Mouse (Mus musculus) heart, embryonic 15.5 days (tissue): Measurements from ENCODE around the gene Adipor2. TPM values are rescaled to one million over a fixed set of nuclear protein-coding genes. Genes with fewer than 3 reads are reported as not detected.
"Not testable (repeated sequence)": the region's sequence is repeated elsewhere in the genome, so short reads cannot be mapped to it uniquely, and the experiment has no call there.

Source experiments
- ATAC-seq: fragments of 200-750 bp; cut with Nextera tagmentation; replicated peaks from 2 replicates; pipeline ENCODE4 v1.8.0; 2017; ENCODE audit warnings: low read depth, moderate TSS enrichment; ENCODE audit not compliant: insufficient number of reproducible peaks, insufficient read depth, low FRiP score
- H3K27ac ChIP-seq: fragments of 300-500 bp; sonication (generic); 2 replicates; pipeline ENCODE4 v1.5.1; 2015; ENCODE audit warnings: mild to moderate bottlenecking, inconsistent platforms
- H3K27me3 ChIP-seq: fragments of 300-500 bp; sonication (generic); 2 replicates; pipeline ENCODE4 v1.6.1; 2015; ENCODE audit warnings: inconsistent platforms
- H3K36me3 ChIP-seq: fragments of 300-500 bp; sonication (generic); 2 replicates; pipeline ENCODE4 v1.6.1; 2015; ENCODE audit warnings: mild to moderate bottlenecking, inconsistent platforms
- H3K4me1 ChIP-seq: fragments of 300-500 bp; sonication (generic); replicated peaks from 2 replicates; pipeline ENCODE4 v1.6.1; 2015; ENCODE audit warnings: inconsistent platforms
- H3K4me2 ChIP-seq: fragments of 300-500 bp; sonication (generic); 2 replicates; pipeline ENCODE4 v1.6.1; 2015; ENCODE audit warnings: inconsistent platforms, mild to moderate bottlenecking, moderate library complexity
- H3K4me3 ChIP-seq: fragments of 300-500 bp; sonication (generic); 2 replicates; pipeline ENCODE4 v1.5.1; 2015; ENCODE audit warnings: mild to moderate bottlenecking, inconsistent platforms
- H3K9ac ChIP-seq: fragments of 300-500 bp; sonication (generic); 2 replicates; pipeline ENCODE4 v1.6.1; 2015; ENCODE audit warnings: mild to moderate bottlenecking, inconsistent platforms
- H3K9me3 ChIP-seq: fragments of 300-500 bp; sonication (generic); replicated peaks from 2 replicates; pipeline ENCODE4 v1.6.1; 2016; ENCODE audit warnings: inconsistent platforms
- WGBS: fragments of 180-500 bp; shearing (Covaris S2); methylation state at CpG from one replicate; pipeline ENCODE4 v1.1.7; 2015; ENCODE audit warnings: mixed read lengths; 5-methylcytosine and 5-hydroxymethylcytosine counted together
- polyA plus RNA-seq: library from polyadenylated mRNA; unstranded; fragments of >200 nt; fragmentation: Nextera tagmentation; extraction: Ambion mirVana; gene quantifications from 2 replicates; pipeline ENCODE4 v1.2.1, GENCODE M21; 2015

The Adipor2 gene
- polyA plus RNA-seq, 1 experiment from 2014 or later: 31.2 TPM

GRCm38 (mm10) chr6:119443742-119444645 lies 26.5 kb upstream of the Adipor2 start:
- Histone ChIP-seq H3K9me3 (no peaks in the 10 kb centered on the region), H3K36me3 (no peaks in the 10 kb centered on the region), H3K27ac (peak overlapping the region; percentile 64), H3K4me1 (peaks cover 19% of the 10 kb centered on the region), H3K9ac (0 out of 2 replicates have a peak overlapping the region, but pooled peaks have one; percentile 7), H3K27me3 (no peaks in the 10 kb centered on the region), H3K4me2 (peak overlapping the region; percentile 51), H3K4me3 (peak overlapping the region; percentile 23)
- whole genome bisulfite sequencing: 29% methylated on average over 12 of the region's 12 CpGs
- peak; percentile 73 for ATAC-seq

- not testable (repeated sequence) for ATAC-seq, H3K4me2 ChIP-seq, H3K27ac ChIP-seq, H3K4me3 ChIP-seq, H3K27me3 ChIP-seq, H3K9me3 ChIP-seq, H3K9ac ChIP-seq, H3K36me3 ChIP-seq
- 80% methylated on average over 5 of the region's 5 CpGs for WGBS
- H3K4me1 ChIP-seq: peaks cover 20% of the 10 kb centered on the region
These were observed 25.2 kb upstream of the Adipor2 start for GRCm38 (mm10) chr6:119442729-119443128.

DNA sequence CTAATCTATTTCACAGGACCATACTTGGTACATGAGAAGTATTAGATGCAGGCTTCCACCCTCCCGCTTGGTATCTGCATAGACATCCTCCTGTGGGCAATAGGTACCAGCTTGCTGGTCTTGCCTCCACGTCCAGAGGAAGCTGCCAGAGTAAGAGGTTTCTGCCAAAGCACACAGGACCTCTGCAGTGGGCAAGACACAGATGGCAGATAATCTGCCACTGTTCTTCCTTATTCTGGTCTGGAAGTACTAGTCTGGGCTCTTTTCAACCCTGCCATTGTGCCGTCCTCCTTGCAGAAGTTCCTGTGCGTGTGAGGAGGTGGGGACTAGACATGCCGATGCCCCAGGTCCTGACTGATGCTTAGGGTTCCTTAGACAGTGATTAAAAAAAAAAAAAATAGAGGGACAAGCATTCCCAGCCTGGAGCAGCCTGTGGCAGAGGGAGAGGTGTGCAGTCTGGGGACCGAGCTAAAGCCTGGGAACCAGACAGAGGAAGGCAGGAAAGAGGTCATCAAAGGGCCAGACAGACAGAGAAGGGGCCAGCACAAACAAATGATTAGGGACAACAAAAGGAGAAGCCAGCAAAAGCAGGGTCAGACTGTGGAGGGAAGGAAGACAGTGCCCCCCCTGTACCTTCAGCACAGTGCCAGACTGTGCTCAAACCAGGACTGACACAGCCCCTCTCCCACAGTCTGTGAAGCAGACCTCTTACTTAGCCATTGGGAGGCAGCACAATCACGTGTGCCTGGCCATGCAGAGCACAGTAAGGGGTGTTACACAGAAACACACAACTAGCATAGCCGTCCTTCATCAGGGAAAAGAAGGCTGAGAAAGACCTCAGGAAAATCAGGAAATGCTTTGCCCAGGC lies 20.6 kb upstream of the Adipor2 start:
- peaks cover 11% of the 10 kb centered on the region for H3K4me1 ChIP-seq
- H3K9me3 ChIP-seq: no peaks in the 10 kb centered on the region
- H3K27ac ChIP-seq: no peak overlapping the region
- no peak overlapping the region for H3K4me2 ChIP-seq
- no peaks in the 10 kb centered on the region for H3K36me3 ChIP-seq
- no peak overlapping the region for H3K4me3 ChIP-seq
- H3K9ac ChIP-seq: no peak overlapping the region
- 46% methylated on average over 8 of the region's 8 CpGs for WGBS
- ATAC-seq: peak; percentile 75
- no peaks in the 10 kb centered on the region for H3K27me3 ChIP-seq

DNA sequence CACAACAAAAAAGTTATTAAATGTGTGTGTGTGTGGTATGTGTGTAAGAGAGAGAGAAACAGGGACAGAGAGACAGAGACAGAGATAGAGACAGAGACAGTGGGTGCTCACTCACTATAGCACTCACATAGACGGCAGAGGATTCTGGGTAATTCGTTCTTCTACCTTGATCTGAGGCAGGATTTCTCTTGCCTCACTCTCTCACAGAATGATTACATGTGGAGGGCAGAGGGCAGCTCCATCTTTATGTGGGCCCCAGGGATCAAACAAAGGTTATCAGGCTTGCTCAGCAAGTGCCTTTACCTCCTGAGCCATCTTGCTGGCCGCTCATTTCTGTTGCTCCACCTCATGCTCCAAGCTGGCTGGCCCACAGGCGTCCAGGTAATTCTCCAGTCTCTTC lies 16.9 kb upstream of the Adipor2 start:
- Histone ChIP-seq H3K4me1 (peaks cover 14% of the 10 kb centered on the region), H3K9ac (no peak overlapping the region), H3K27ac (no peak overlapping the region), H3K36me3 (no peaks in the 10 kb centered on the region), H3K9me3 (no peaks in the 10 kb centered on the region), H3K27me3 (no peaks in the 10 kb centered on the region), H3K4me2 (no peak overlapping the region), H3K4me3 (no peak overlapping the region)
- 82% methylated on average over 4 of the region's 4 CpGs for WGBS
- ATAC-seq: no peak

DNA sequence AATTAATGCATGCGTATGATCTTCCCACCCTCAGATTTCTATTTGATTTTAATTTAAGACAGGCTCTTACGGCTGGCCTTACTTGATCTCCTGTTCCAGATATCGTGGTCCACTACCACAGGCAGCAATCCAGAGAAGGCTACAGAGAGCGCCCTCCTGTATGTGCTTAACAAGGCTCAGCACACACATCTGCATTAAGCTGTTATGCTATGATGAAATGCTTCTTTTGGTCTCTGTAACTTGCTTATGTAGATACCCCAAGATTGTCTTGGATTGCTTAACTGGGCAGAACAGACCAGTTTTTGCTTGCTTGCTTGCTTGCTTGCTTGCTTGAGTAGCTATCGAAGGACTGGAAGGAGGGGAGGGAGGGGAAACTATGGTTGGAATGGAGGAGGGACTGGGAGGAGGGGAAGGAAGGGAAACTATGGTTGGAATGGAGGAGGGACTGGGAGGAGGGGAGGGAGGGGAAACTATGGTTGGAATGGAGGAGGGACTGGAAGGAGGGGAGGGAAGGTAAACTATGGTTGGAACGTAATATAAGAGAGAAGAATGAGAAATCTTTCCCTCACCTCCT lies 14.3 kb upstream of the Adipor2 start:
- H3K27ac ChIP-seq: 0 out of 2 replicates have a peak overlapping the region, but pooled peaks have one; percentile 22
- no peak overlapping the region for H3K4me3 ChIP-seq
- no peaks in the 10 kb centered on the region for H3K36me3 ChIP-seq
- H3K27me3 ChIP-seq: no peaks in the 10 kb centered on the region
- no peak overlapping the region for H3K9ac ChIP-seq
- WGBS: 57% methylated on average over 6 of the region's 6 CpGs
- no peaks in the 10 kb centered on the region for H3K9me3 ChIP-seq
- no peak overlapping the region for H3K4me2 ChIP-seq
- no peak for ATAC-seq
- H3K4me1 ChIP-seq: 0 out of 2 replicates have a peak, but pooled peaks cover 3% of the 10 kb centered on the region

DNA sequence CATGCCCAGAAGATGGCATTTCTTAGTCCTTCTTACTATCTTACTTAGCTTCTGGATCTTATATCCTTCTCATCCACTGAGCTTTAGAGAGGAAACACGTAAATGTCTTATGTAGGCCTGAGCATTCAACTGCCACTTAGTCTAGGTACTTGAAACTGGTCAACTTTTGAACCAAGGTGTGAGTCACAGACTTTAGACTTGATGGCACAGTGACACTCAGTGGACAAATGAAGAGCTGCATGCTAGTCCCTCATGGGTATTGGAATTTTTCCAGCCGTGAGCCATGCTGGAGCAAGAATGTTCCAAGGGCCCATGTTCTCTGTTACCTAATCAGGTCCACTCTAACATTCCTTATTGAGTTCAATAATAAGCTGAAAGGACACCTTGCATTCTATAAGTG lies 13.0 kb upstream of the Adipor2 start:
- WGBS: 29% methylated on average over 2 of the region's 2 CpGs

GRCm38 (mm10) chr6:119429311-119429710 lies 11.8 kb upstream of the Adipor2 start:
- 0 out of 2 replicates have a peak, but pooled peaks cover 3% of the 10 kb centered on the region for H3K4me1 ChIP-seq
- no peak overlapping the region for H3K27ac ChIP-seq
- ATAC-seq: no peak
- H3K4me3 ChIP-seq: no peak overlapping the region
- no peak overlapping the region for H3K9ac ChIP-seq
- no peaks in the 10 kb centered on the region for H3K36me3 ChIP-seq
- H3K4me2 ChIP-seq: no peak overlapping the region
- no peaks in the 10 kb centered on the region for H3K9me3 ChIP-seq
- no peaks in the 10 kb centered on the region for H3K27me3 ChIP-seq
- WGBS: 92% methylated on average over 13 of the region's 13 CpGs

More for the DNA sequence above, 13.0 kb upstream of the Adipor2 start:
- no peaks in the 10 kb centered on the region for H3K36me3 ChIP-seq
- no peak overlapping the region for H3K4me2 ChIP-seq
- H3K27ac ChIP-seq: no peak overlapping the region
- no peaks in the 10 kb centered on the region for H3K27me3 ChIP-seq
- H3K9me3 ChIP-seq: no peaks in the 10 kb centered on the region
- 0 out of 2 replicates have a peak, but pooled peaks cover 3% of the 10 kb centered on the region for H3K4me1 ChIP-seq
- no peak overlapping the region for H3K9ac ChIP-seq
- H3K4me3 ChIP-seq: no peak overlapping the region
- ATAC-seq: no peak

GRCm38 (mm10) chr6:119428611-119429010 lies 11.1 kb upstream of the Adipor2 start:
- no peak overlapping the region for H3K4me3 ChIP-seq
- H3K9me3 ChIP-seq: no peaks in the 10 kb centered on the region
- H3K27ac ChIP-seq: no peak overlapping the region
- H3K4me1 ChIP-seq: 0 out of 2 replicates have a peak, but pooled peaks cover 3% of the 10 kb centered on the region
- no peak for ATAC-seq
- no peak overlapping the region for H3K4me2 ChIP-seq
- 87% methylated on average over 3 of the region's 3 CpGs for WGBS
- no peaks in the 10 kb centered on the region for H3K27me3 ChIP-seq
- H3K36me3 ChIP-seq: no peaks in the 10 kb centered on the region
- no peak overlapping the region for H3K9ac ChIP-seq

DNA sequence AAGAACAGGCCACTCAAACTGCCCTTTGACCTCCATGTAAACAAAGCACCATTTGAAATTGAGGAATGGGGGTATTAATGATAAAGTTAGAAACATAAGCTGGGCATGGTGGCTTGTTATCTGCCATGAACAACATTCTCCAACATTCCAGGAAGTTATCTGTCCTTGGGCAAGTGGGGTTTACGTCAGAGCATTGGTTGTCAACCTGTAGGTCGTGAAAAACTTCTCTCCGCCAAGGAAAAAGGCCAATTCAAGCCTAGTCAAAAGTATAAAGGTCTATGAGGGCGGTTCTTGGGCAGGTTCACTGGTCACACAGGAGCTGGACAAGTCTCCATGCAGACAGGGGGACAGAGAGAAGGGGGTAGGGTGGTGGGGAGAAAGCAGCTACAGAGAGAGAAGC lies 3.5 kb upstream of the Adipor2 start:
- no peaks in the 10 kb centered on the region for H3K36me3 ChIP-seq
- H3K9me3 ChIP-seq: no peaks in the 10 kb centered on the region
- H3K27ac ChIP-seq: no peak overlapping the region
- ATAC-seq: no peak
- H3K27me3 ChIP-seq: no peaks in the 10 kb centered on the region
- no peak overlapping the region for H3K4me3 ChIP-seq
- no peak overlapping the region for H3K9ac ChIP-seq
- 58% methylated on average over 4 of the region's 4 CpGs for WGBS
- peaks cover 27% of the 10 kb centered on the region for H3K4me1 ChIP-seq
- no peak overlapping the region for H3K4me2 ChIP-seq

GRCm38 (mm10) chr6:119420357-119420756 lies 2.9 kb upstream of the Adipor2 start:
- WGBS: 90% methylated on average over 5 of the region's 5 CpGs
- H3K27me3 ChIP-seq: no peaks in the 10 kb centered on the region
- no peak overlapping the region for H3K4me3 ChIP-seq
- ATAC-seq: no peak
- no peaks in the 10 kb centered on the region for H3K36me3 ChIP-seq
- H3K4me2 ChIP-seq: no peak overlapping the region
- no peak overlapping the region for H3K27ac ChIP-seq
- no peak overlapping the region for H3K9ac ChIP-seq
- H3K9me3 ChIP-seq: no peaks in the 10 kb centered on the region
- peaks cover 27% of the 10 kb centered on the region for H3K4me1 ChIP-seq

- no peak overlapping the region for H3K4me2 ChIP-seq
- H3K9me3 ChIP-seq: no peaks in the 10 kb centered on the region
- no peaks in the 10 kb centered on the region for H3K36me3 ChIP-seq
- no peak for ATAC-seq
- H3K9ac ChIP-seq: no peak overlapping the region
- H3K4me1 ChIP-seq: peaks cover 27% of the 10 kb centered on the region
- WGBS: 66% methylated on average over 7 of the region's 7 CpGs
- H3K27me3 ChIP-seq: no peaks in the 10 kb centered on the region
- H3K4me3 ChIP-seq: no peak overlapping the region
- peak overlapping the region; percentile 45 for H3K27ac ChIP-seq
These were observed 1.9 kb upstream of the Adipor2 start for GRCm38 (mm10) chr6:119419412-119419811.
